Mouse (Mus musculus) neural tube, embryonic 15.5 days (tissue): Measurements from ENCODE around the gene Rprd1b. TPM values are rescaled to one million over a fixed set of nuclear protein-coding genes. Genes with fewer than 3 reads are reported as not detected.
"Not testable (repeated sequence)": the region's sequence is repeated elsewhere in the genome, so short reads cannot be mapped to it uniquely, and the experiment has no call there.

Experiments
- ATAC-seq: fragments of 200-750 bp; cut with Nextera tagmentation; 2 replicates; pipeline ENCODE4 v1.8.0; 2017; ENCODE audit warnings: mild to moderate bottlenecking, moderate TSS enrichment, moderate library complexity; ENCODE audit not compliant: low FRiP score
- H3K27ac ChIP-seq: fragments of 300-500 bp; sonication (generic); replicated peaks from 2 replicates; pipeline ENCODE4 v1.5.1; 2015; ENCODE audit warnings: mild to moderate bottlenecking, inconsistent platforms
- H3K27me3 ChIP-seq: fragments of 300-500 bp; sonication (generic); replicated peaks from 2 replicates; pipeline ENCODE4 v1.6.1; 2015; ENCODE audit warnings: inconsistent platforms
- H3K36me3 ChIP-seq: fragments of 300-500 bp; sonication (generic); 2 replicates; pipeline ENCODE4 v1.6.1; 2015; ENCODE audit warnings: inconsistent platforms
- H3K4me1 ChIP-seq: fragments of 300-500 bp; sonication (generic); 2 replicates; pipeline ENCODE4 v1.6.1; 2015; ENCODE audit warnings: inconsistent platforms
- H3K4me2 ChIP-seq: fragments of 300-500 bp; sonication (generic); 2 replicates; pipeline ENCODE4 v1.6.1; 2015; ENCODE audit warnings: inconsistent platforms, mild to moderate bottlenecking, moderate library complexity
- H3K4me3 ChIP-seq: fragments of 300-500 bp; sonication (generic); replicated peaks from 2 replicates; pipeline ENCODE4 v1.5.1; 2015; ENCODE audit warnings: mild to moderate bottlenecking, inconsistent platforms
- H3K9ac ChIP-seq: fragments of 300-500 bp; sonication (generic); replicated peaks from 2 replicates; pipeline ENCODE4 v1.6.1; 2015; ENCODE audit warnings: mild to moderate bottlenecking, inconsistent platforms
- H3K9me3 ChIP-seq: fragments of 300-500 bp; sonication (generic); replicated peaks from 2 replicates; pipeline ENCODE4 v1.6.1; 2016; ENCODE audit warnings: inconsistent platforms
- WGBS: fragments of 180-500 bp; shearing (Covaris S2); methylation state at CpG from one replicate; pipeline ENCODE4 v1.1.7; 2015; ENCODE audit warnings: mixed read lengths; 5-methylcytosine and 5-hydroxymethylcytosine counted together
- polyA plus RNA-seq: library from polyadenylated mRNA; unstranded; fragments of >200 nt; fragmentation: Nextera tagmentation; extraction: Ambion mirVana; gene quantifications from 2 replicates; pipeline ENCODE4 v1.2.1, GENCODE M21; 2015

The Rprd1b gene
- polyA plus RNA-seq, 1 experiment from 2014 or later, result 28.5 TPM

GRCm38 (mm10) chr2:158043504-158043903 lies 15.2 kb downstream of the Rprd1b start:
- 92% methylated on average over 8 of the region's 8 CpGs for WGBS
- Histone ChIP-seq H3K9ac (no peak overlapping the region), H3K4me1 (0 out of 2 replicates have a peak, but pooled peaks cover 3% of the 10 kb centered on the region), H3K36me3 (peaks cover 40% of the 10 kb centered on the region), H3K4me2 (no peak overlapping the region), H3K27ac (no peak overlapping the region), H3K27me3 (no peaks in the 10 kb centered on the region), H3K4me3 (no peak overlapping the region), H3K9me3 (no peaks in the 10 kb centered on the region)
- no peak for ATAC-seq

- WGBS, result 88% methylated on average over 4 of the region's 4 CpGs
- ATAC-seq, result no peak
Observed at GRCm38 (mm10) chr2:158046186-158046585, 17.9 kb downstream of the Rprd1b start.

GRCm38 (mm10) chr2:158047903-158048302 lies 19.6 kb downstream of the Rprd1b start:
- ATAC-seq, result no peak
- Histone ChIP-seq H3K36me3 (peaks cover 57% of the 10 kb centered on the region), H3K4me1 (0 out of 2 replicates have a peak, but pooled peaks cover 3% of the 10 kb centered on the region), H3K27me3 (no peaks in the 10 kb centered on the region), H3K4me3 (no peak overlapping the region), H3K9ac (no peak overlapping the region), H3K9me3 (no peaks in the 10 kb centered on the region), H3K27ac (no peak overlapping the region), H3K4me2 (no peak overlapping the region)
- WGBS, result 70% methylated on average over 3 of the region's 3 CpGs

More at GRCm38 (mm10) chr2:158046186-158046585, 17.9 kb downstream of the Rprd1b start:
- Histone ChIP-seq H3K4me3 (no peak overlapping the region), H3K9me3 (no peaks in the 10 kb centered on the region), H3K4me1 (0 out of 2 replicates have a peak, but pooled peaks cover 3% of the 10 kb centered on the region), H3K36me3 (peaks cover 51% of the 10 kb centered on the region), H3K9ac (no peak overlapping the region), H3K4me2 (no peak overlapping the region), H3K27ac (no peak overlapping the region), H3K27me3 (no peaks in the 10 kb centered on the region)

GRCm38 (mm10) chr2:158048718-158049117 lies 20.4 kb downstream of the Rprd1b start:
- Histone ChIP-seq H3K27me3 (no peaks in the 10 kb centered on the region), H3K4me3 (no peak overlapping the region), H3K36me3 (peaks cover 53% of the 10 kb centered on the region), H3K9ac (no peak overlapping the region), H3K4me2 (no peak overlapping the region), H3K4me1 (0 out of 2 replicates have a peak, but pooled peaks cover 3% of the 10 kb centered on the region), H3K9me3 (no peaks in the 10 kb centered on the region), H3K27ac (no peak overlapping the region)
- ATAC-seq, result no peak
- WGBS, result 89% methylated on average over 1 of the region's 1 CpGs

- H3K9ac ChIP-seq, result no peak overlapping the region
- no peak overlapping the region for H3K4me2 ChIP-seq
- H3K9me3 ChIP-seq, result no peaks in the 10 kb centered on the region
- WGBS, result 94% methylated on average over 8 of the region's 8 CpGs
- ATAC-seq, result no peak
- peaks cover 46% of the 10 kb centered on the region for H3K36me3 ChIP-seq
- H3K4me1 ChIP-seq, result no peaks in the 10 kb centered on the region
- H3K4me3 ChIP-seq, result no peak overlapping the region
- no peaks in the 10 kb centered on the region for H3K27me3 ChIP-seq
- no peak overlapping the region for H3K27ac ChIP-seq
Observed at GRCm38 (mm10) chr2:158050116-158050515, 21.8 kb downstream of the Rprd1b start.

- Histone ChIP-seq H3K4me1 (peaks cover 9% of the 10 kb centered on the region), H3K36me3 (peaks cover 48% of the 10 kb centered on the region), H3K27ac (no peak overlapping the region), H3K4me2 (no peak overlapping the region), H3K9me3 (no peaks in the 10 kb centered on the region), H3K4me3 (no peak overlapping the region), H3K9ac (no peak overlapping the region), H3K27me3 (no peaks in the 10 kb centered on the region)
- 92% methylated on average over 3 of the region's 3 CpGs for WGBS
- no peak for ATAC-seq
Observed at GRCm38 (mm10) chr2:158054596-158054995, 26.3 kb downstream of the Rprd1b start.

- H3K27ac ChIP-seq, H3K9ac ChIP-seq, H3K4me2 ChIP-seq, H3K4me3 ChIP-seq, ATAC-seq, H3K9me3 ChIP-seq, H3K27me3 ChIP-seq: not testable (repeated sequence)
- Histone ChIP-seq H3K4me1 (peaks cover 16% of the 10 kb centered on the region), H3K36me3 (peaks cover 45% of the 10 kb centered on the region)
- 86% methylated on average over 8 of the region's 8 CpGs for WGBS
Observed at GRCm38 (mm10) chr2:158055383-158055782, 27.1 kb downstream of the Rprd1b start.

GRCm38 (mm10) chr2:158057030-158057429 lies 28.7 kb downstream of the Rprd1b start:
- 68% methylated on average over 3 of the region's 3 CpGs for WGBS
- Histone ChIP-seq H3K4me3 (no peak overlapping the region), H3K9me3 (no peaks in the 10 kb centered on the region), H3K36me3 (peaks cover 51% of the 10 kb centered on the region), H3K4me2 (no peak overlapping the region), H3K4me1 (peaks cover 16% of the 10 kb centered on the region), H3K27me3 (no peaks in the 10 kb centered on the region), H3K9ac (no peak overlapping the region), H3K27ac (no peak overlapping the region)
- ATAC-seq, result no peak

GRCm38 (mm10) chr2:158058534-158058933 lies 30.2 kb downstream of the Rprd1b start:
- Histone ChIP-seq H3K4me3 (no peak overlapping the region), H3K4me2 (no peak overlapping the region), H3K27ac (peak overlapping the region; percentile 58; the same call in 1 of the 2 replicates), H3K4me1 (peaks cover 16% of the 10 kb centered on the region), H3K36me3 (peaks cover 51% of the 10 kb centered on the region), H3K9me3 (no peaks in the 10 kb centered on the region), H3K27me3 (no peaks in the 10 kb centered on the region), H3K9ac (no peak overlapping the region)
- no peak for ATAC-seq
- 66% methylated on average over 10 of the region's 10 CpGs for WGBS

- Histone ChIP-seq H3K4me3 (no peak overlapping the region), H3K4me2 (no peak overlapping the region), H3K36me3 (peaks cover 50% of the 10 kb centered on the region), H3K4me1 (peaks cover 24% of the 10 kb centered on the region), H3K9me3 (no peaks in the 10 kb centered on the region), H3K27me3 (no peaks in the 10 kb centered on the region), H3K9ac (no peak overlapping the region), H3K27ac (peak overlapping the region; percentile 58)
- peak; percentile 53; the same call in 1 of the 2 replicates for ATAC-seq
- 35% methylated on average over 8 of the region's 8 CpGs for WGBS
Observed at GRCm38 (mm10) chr2:158059666-158060105, 31.4 kb downstream of the Rprd1b start.

- Histone ChIP-seq H3K4me2 (no peak overlapping the region), H3K9ac (no peak overlapping the region), H3K4me3 (no peak overlapping the region), H3K27me3 (no peaks in the 10 kb centered on the region), H3K36me3 (peaks cover 52% of the 10 kb centered on the region), H3K4me1 (peaks cover 25% of the 10 kb centered on the region), H3K9me3 (no peaks in the 10 kb centered on the region), H3K27ac (no peak overlapping the region)
- no peak for ATAC-seq
- 95% methylated on average over 3 of the region's 3 CpGs for WGBS
Observed at GRCm38 (mm10) chr2:158063036-158063435, 34.7 kb downstream of the Rprd1b start.

- peaks cover 15% of the 10 kb centered on the region for H3K4me1 ChIP-seq
- no peak overlapping the region for H3K9ac ChIP-seq
- WGBS, result 57% methylated on average over 3 of the region's 3 CpGs
- ATAC-seq, result no peak
- no peaks in the 10 kb centered on the region for H3K9me3 ChIP-seq
- no peak overlapping the region for H3K4me3 ChIP-seq
- no peaks in the 10 kb centered on the region for H3K27me3 ChIP-seq
- no peak overlapping the region for H3K4me2 ChIP-seq
- 0 out of 2 replicates have a peak overlapping the region, but pooled peaks have one; percentile 18 for H3K27ac ChIP-seq
- H3K36me3 ChIP-seq, result peaks cover 44% of the 10 kb centered on the region
Observed at GRCm38 (mm10) chr2:158064571-158065048, 36.3 kb downstream of the Rprd1b start.
